Mouse (Mus musculus) lung, postnatal 25 days (tissue): ENCODE results near the gene Serpini2.
"Not testable (repeated sequence)": the region's sequence is repeated elsewhere in the genome, so short reads cannot be mapped to it uniquely, and the experiment has no call there.

Experiments
- DNase-seq: peaks from one replicate; pipeline ENCODE4 v3.0.0; 2022; ENCODE audit warnings: low spot score

Serpini2 gene

DNA sequence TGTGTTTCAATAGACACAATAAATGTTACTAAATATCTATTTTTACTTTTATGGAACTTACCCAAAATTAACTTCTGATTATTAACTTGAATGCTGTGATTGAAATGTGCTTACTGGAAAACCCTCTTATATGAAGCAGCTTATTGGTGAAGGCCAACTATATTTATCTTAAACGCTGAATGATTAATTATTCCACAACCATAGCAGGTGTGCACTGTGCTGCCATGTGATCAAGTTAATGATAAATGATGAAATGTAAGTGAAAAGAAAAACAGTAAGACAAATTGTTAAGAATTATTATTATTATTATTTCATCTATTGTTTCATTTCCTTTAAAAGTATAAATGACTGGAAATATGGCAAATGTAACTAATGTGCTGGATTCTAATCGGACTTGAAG lies at the start of gene Serpini2:
Gene Serpini2, minus strand, starts transcription at position 101 of the 400 bp plus-strand sequence.
- DNase-seq, result no peak

DNA sequence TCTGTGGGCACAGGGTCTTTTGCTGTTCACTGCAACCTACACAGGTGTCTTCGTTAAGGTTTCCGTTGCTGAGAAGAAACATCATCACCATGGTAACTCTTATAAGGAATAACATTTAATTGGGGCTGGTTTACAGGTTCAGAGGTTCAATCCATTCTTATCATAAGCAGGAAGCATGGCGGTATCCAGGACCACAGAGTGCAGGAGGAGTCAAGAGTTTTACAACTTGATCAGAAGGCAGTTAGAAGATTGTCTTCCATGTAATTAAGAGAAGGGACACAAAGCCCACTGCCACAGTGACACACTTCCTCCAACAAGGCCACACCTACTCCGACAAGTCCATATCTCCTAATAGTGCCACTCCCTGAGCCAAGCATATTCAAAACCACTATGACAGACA lies 39.0 kb upstream of the Serpini2 start:
- DNase-seq, result no peak

DNA sequence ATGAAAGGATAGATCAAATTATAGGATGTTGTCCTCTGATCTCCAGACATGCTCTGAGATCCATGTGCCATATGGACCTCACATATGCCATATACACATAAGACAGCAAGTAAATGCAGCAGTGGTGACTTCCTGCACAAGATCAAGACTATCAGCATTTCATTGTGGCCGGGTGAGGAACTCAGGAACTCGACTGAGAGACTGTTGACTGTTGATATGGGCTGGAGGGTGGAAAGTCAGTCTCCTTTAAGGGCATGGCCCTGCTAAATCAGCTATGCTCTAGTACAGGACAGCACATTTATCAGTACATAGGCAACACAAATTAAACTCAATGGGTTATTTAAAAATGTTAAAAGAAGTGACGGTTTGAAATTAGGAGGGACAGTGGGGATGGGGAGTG lies 38.4 kb upstream of the Serpini2 start:
- DNase-seq, result no peak

DNA sequence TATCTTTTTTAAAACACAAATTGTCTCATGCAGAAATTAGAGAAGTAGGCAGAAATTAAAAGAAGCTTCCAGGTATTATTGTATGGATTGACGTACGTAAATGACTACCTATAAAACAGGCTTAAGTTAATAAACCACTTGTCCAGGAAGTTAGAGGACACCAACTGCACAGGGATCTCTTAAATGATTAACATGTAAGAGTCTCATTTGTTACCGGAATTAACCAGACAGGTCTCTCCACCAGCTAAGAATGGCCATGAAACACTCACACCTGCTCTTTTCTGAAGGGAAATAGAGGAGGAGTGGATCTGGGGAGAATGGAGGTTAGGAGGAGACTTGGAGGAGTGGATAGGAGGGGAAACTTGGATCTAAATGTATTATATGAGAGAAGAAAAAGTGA lies 35.7 kb upstream of the Serpini2 start:
- no peak for DNase-seq

DNA sequence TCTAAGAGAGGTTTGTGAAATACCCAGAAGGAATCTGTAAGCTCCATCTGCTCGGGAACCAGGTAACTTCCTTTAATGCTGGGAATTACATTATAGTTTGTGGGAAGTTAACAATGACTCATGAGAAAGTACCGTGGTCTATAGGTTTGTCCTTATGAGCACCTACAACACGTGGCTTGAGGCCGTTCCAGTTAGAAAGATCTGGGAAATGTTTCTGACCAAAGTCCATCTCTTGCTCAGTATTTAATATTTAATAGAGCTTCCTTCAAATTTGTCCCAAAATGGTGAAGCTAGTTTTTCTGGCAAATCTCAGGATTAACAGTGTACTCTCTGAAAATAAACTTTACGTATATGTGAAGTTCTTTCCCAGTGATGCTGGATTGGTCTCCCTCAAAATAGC lies 34.7 kb upstream of the Serpini2 start:
- DNase-seq, result no peak

DNA sequence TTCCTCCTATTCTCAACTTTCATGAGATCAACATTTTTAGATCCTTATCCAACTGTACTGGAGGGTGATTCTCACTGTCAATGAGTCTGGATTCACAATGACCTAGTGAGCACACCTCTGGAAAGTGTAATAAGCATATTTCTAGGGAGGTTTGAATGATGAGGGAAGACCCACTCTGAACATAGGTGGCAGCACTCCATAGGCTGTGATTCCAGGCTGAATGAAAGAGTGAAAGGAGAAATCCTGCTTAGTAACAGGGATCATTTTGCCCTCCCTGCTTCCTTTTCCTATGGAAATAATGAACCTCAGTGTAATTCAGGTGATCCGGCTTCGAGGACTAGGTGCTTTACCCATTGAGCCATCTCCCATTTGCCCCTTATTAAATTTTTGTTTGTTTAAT lies 31.2 kb upstream of the Serpini2 start:
- no peak for DNase-seq

DNA sequence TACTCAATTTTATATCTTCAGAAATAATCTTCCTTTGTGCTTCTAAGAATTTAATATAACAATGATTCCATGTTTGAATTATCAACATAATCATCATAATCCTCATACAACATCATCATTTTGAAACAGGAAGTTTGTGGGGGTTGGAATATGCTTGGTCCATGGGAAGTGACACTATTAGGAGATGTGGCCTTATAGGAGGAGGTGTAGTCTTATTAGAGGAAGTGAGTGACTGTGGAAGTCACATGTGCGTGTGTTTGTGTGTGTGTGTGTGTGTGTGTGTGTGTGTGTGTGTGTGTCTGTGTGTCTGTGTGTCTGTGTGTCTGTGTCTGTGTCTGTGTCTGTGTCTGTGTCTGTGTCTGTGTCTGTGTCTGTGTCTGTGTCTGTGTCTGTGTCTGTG lies 29.6 kb upstream of the Serpini2 start:
- not testable (repeated sequence) for DNase-seq

DNA sequence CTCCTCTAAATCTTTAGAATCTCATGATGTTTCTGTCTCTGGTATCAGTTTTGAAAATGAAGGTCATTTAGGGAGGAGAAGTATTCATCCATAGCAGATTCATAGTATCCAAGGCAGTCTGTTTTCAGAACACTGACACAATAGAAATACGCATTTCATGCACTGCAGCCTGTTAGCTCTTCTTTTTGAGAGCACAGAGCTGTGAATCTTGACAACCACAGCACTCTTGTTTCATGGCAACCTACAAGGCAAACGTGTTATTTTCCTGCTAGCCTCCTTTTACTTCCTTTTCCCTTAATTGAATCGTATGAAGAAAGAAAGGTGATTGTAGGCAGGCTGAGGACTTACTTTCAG lies 27.9 kb upstream of the Serpini2 start:
- no peak for DNase-seq

DNA sequence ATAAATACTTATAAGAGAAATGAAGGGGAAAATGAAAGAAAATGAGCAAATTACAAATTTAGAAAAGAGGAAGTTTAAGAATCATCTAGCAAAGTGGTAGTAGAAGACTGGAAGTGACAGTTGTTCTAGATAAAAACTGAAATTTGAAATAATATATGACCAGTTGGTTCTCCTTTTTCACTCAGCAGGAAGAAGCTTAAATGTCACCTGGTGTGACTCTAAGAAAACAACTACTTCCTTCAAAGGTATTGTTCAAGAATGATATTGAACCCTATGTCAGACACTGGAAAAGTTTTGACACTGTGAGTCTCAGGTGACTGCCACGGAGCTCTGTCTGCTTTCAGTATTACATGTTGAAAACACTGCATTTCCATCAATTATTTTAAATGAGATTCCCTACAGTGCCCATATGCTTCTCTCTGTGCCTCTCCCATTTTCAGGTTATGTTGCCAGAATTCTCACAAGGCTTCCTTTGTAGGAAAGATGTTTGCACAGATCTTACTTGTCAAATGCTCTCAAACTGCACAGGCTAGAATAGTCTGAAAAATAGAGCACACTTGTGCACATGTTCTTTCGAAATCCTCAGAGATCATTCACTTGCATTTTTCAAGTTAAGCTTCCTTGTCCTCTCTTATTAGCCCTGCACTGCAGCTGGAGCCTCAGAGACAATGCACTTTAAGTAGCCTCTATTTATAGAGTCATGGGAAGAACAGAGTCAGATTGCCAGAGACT lies 27.3 kb upstream of the Serpini2 start:
- no peak for DNase-seq

DNA sequence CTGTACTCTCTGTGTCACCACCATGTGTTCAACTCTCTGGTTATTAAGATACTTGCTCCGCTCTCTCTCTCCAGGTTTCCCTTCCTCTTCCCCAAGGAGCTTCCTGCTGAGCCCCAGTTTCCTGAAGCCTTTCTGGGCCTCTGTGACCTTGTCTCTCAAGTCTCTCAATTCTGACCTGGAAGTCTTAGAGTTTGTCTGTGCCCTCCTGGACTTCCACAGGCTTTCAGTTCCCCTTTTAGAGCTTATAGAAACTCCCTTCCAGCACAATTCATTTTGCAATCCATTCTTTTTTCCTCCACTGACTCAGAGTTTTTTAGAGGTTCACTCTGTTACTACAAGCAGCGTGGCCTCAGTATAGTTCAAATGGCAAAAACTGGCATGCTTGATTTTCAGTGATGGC lies 23.4 kb upstream of the Serpini2 start:
- no peak for DNase-seq

DNA sequence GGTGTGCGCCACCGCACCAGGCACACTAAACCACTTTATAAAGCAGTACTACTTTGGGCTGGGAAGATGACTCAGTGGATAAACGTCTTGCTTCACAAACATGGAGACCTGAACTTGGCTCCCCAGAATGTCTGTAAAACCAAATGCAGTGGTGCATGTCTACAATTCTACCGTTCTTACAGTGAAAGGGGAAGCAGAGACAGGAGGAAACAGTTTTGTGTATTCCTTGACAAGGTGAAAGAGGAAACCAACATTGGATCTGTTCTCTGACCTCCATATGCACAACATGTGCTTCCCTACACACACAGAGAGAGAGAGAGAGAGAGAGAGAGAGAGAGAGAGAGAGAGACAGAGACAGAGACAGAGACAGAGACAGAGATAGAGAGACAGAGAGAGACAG lies 7.6 kb upstream of the Serpini2 start:
- DNase-seq, result no peak

DNA sequence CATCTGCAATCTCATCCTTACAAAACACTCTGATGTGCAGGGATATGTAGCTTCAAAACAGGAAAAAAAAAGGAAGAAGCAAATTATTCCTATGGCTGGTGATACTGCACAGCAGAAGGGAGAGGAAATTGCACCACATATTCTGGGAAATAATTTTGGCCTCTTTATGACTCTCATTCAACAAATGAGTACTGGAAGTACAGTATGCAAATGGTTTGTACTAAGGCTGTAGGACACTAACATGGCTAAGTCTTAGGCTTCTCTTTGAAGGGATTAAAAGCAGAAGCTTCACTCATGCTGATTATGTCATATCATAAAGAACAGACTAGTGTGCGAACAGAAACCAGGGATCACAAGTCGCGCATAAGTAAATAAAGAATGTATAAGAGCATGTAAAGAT lies 6.6 kb upstream of the Serpini2 start:
- DNase-seq, result no peak

DNA sequence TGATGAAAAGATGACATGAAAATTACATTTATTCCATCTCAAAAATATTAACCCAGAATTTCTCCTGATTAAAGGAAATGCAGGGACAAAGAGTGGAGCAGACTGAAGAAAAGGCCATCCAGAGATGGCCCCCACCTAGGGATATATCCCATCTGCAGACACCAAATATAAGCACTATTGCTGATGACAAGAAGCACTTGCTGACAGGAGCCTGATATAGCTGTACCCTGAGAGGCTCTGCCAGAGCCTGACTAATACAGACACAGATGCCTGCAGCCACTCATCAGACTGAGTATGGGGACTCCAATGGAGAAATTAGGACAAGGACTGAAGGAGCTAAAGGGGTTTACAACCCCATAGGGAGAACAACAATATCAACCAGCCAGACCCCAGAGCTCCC lies 5.2 kb upstream of the Serpini2 start:
- no peak for DNase-seq

DNA sequence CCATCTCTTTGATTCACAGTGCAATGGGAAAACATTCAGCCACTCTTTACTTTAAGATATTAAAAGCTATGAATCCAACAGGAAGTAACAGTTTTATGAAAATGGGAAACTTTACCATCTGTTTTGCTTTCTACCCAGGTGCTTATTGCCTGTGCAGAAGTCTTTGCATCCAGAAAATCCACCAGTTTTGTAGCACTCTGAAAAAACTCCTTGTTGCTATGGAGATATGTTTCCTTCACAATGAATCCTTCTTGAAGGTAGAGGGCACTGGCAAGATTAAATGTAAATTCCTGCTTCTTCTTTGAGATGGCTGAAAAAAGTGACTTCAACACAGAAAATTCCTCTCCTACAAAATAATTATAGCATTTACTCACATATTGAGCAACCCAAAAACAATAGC lies 10.5 kb downstream of the Serpini2 start:
- DNase-seq, result no peak

DNA sequence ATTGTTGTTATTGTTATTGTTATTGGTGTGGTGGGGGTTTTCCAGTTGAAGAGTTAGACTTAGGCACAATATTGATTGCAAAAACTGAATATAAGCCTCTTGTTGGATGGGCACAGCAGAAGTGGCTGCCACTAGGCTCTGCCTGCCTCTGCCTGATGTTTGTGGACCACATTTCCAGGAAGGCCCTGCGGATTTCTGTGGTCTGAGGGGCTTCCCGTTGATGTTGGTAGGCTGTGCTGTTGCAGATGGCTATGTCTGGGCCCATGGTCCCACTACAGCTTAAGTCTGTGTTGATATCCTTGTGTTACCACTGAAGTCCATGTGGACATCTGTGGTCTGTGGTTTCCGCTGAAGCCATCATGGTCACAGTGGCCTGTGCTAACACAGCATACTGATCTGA lies 50.2 kb downstream of the Serpini2 start:
- no peak for DNase-seq

DNA sequence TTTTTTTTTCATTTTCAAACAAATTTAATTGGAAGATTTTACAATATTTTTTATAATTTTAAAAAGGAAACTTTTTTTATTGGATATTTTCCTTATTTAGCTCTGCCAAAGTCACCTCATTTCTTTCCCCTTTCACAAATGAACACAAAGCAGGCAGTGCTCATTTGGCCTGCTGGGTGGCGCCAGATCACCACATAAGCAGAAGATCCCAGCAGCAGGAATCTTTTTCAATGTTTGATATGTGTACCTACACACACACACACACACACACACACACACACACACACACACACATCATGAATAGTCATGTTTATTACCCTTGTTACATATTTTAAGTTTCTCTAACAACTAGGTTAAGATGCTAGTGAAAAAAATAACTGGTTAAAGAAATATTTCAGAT lies 50.7 kb downstream of the Serpini2 start:
- DNase-seq, result no peak

DNA sequence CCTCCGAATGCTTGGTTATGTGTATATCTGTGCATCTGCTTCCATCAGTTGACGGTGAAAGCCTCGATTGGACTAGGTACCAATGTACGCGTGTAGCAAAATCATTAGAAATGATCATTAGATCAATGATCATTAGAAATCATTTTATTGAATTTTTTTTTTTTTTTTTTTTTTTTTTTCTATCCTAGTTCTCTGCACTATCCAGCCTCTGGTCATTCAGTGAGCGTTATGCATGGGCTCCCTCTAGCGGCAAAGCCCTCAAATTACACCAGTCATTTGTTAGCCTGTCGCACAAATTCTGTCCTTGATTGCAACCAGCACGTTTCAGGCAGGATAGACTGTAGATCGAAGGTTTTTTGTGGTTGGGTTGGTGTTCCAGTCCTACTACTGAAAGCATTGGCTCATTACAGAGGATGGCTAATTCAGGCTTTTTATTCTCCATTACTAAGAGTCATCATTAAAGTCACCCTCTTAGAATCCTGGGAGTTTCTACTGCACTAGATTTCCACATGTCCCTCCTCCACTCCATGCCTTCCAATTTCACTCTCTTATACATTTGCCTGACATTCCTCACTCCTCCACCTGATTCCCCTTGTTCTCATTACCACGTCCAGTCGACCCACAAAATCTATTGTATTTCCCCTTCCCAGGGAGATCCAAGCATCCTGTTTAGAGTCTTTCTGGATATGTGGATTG lies 66.9 kb downstream of the Serpini2 start:
- DNase-seq, result peak; percentile 8
